Mouse (Mus musculus) ES-E14 (cell line): ENCODE data around the gene Dnah8. TPM values are rescaled to one million over a fixed set of nuclear protein-coding genes. Genes with fewer than 3 reads are reported as not detected.

Experiments used
- DNase-seq: peaks from one replicate; pipeline ENCODE4 v3.0.0-alpha.2; 2013; ENCODE audit warnings: low read depth, low spot score
- H3K27ac ChIP-seq: 2 replicates; pipeline ENCODE4 v1.5.1; 2012; ENCODE audit warnings: low read depth, mild to moderate bottlenecking, low read length, moderate library complexity, mixed read lengths; ENCODE audit not compliant: poor library complexity, insufficient read depth, severe bottlenecking
- H3K36me3 ChIP-seq: 2 replicates; pipeline ENCODE4 v1.6.1; 2012; ENCODE audit warnings: mild to moderate bottlenecking, low read length, moderate library complexity, mixed read lengths; ENCODE audit not compliant: control insufficient read depth, poor library complexity, insufficient read depth, severe bottlenecking
- H3K4me1 ChIP-seq, 2 experiments: fragments of 150-350 bp in 1 of 2; sonication (generic) in 1 of 2; 2 replicates each; pipeline ENCODE4 v1.6.1; 2012; ENCODE audit warnings: low read length in 2 of 2, mild to moderate bottlenecking in 1 of 2, mixed read lengths in 1 of 2; ENCODE audit not compliant: control insufficient read depth in 2 of 2, insufficient read depth in 2 of 2, poor library complexity in 1 of 2
- H3K4me3 ChIP-seq, 2 experiments: fragments of 150-350 bp in 1 of 2; sonication (generic) in 1 of 2; 2 replicates each; pipeline ENCODE4 v1.5.1; 2012; ENCODE audit warnings: low read length in 2 of 2, low read depth in 1 of 2, mild to moderate bottlenecking in 1 of 2, mixed read lengths in 1 of 2; ENCODE audit not compliant: insufficient read depth in 1 of 2, poor library complexity in 1 of 2, severe bottlenecking in 1 of 2
- H3K9ac ChIP-seq: 2 replicates; pipeline ENCODE4 v1.6.1; 2012; ENCODE audit warnings: low read depth, mild to moderate bottlenecking, low read length, mixed read lengths; ENCODE audit not compliant: poor library complexity, insufficient read depth, severe bottlenecking
- H3K9me3 ChIP-seq: fragments of 150-350 bp; sonication (generic); 2 replicates; pipeline ENCODE4 v1.6.1; 2012; ENCODE audit warnings: low read depth, mild to moderate bottlenecking, low read length; ENCODE audit not compliant: control insufficient read depth, insufficient read depth
- CHD2 ChIP-seq: IDR thresholded peaks from 2 replicates; pipeline ENCODE4 v1.6.1; 2014; ENCODE audit warnings: mild to moderate bottlenecking, low read depth, low read length, inconsistent platforms
- HCFC1 ChIP-seq: IDR thresholded peaks from 2 replicates; pipeline ENCODE4 v1.6.1; 2012; ENCODE audit warnings: low read length, inconsistent platforms, borderline replicate concordance; ENCODE audit not compliant: insufficient read depth
- MAFK ChIP-seq: IDR thresholded peaks from 2 replicates; pipeline ENCODE4 v1.6.1; 2014; ENCODE audit warnings: mild to moderate bottlenecking, low read depth, low read length, inconsistent platforms; ENCODE audit not compliant: insufficient read depth
- ZC3H11A ChIP-seq: IDR thresholded peaks from 2 replicates; pipeline ENCODE4 v1.6.1; 2012; ENCODE audit warnings: low read depth, mild to moderate bottlenecking, inconsistent platforms, low read length, borderline replicate concordance
- ZNF384 ChIP-seq: IDR thresholded peaks from 2 replicates; pipeline ENCODE4 v1.6.1; 2012; ENCODE audit warnings: low read depth, low read length, inconsistent platforms
- in situ Hi-C, 2 experiments: fragments of 600-800 bp; cut with MboI; formaldehyde crosslinking; loops; one replicate each; pipeline ENCODE4 v1.15.1; 2025; ENCODE audit warnings: low sequenced_read_pairs in 2 of 2, inconsistent platforms in 1 of 2; ENCODE audit not compliant: unreplicated experiment in 2 of 2
- total RNA-seq: library from RNA; depleted of rRNA; stranded (reverse); fragments of 300-350 nt; gene quantifications from 2 replicates; pipeline ENCODE4 v1.2.3, GENCODE M21; 2012

The Dnah8 gene
- total RNA-seq, 1 experiment = 19.5 TPM

DNA sequence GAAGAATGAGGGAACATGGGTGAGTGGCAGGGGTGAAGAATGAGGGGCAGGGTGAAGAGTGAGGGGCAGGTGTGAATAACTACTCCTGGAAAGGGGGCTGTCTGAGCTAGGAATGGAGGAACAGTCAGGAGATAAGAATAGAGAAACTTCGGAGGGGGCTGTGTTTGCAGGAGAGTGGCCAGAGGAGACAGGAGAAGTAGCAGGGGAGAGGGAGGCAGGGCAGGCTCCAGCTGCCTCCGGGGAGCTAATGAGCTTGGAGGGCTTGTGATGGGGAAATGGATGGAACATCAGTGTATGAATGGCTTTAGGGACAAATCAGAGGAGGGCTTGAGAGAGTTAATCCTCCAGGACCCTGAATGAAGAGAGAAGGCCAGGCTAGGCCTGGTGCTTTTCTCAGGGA, 272.9 kb downstream of the Dnah8 start:
- peaks cover 0 to 16% of the 10 kb centered on the region in 2 experiments; a peak in 2 of 4 replicates for H3K4me1 ChIP-seq
- in situ Hi-C loops = no loop called here
- TF ChIP-seq MAFK = no peak
- H3K9ac ChIP-seq = no peak overlapping the region
- no peaks in the 10 kb centered on the region for H3K9me3 ChIP-seq
- H3K27ac ChIP-seq = no peak overlapping the region
- no peak overlapping the region for H3K4me3 ChIP-seq
- DNase-seq = no peak
- no peaks in the 10 kb centered on the region for H3K36me3 ChIP-seq

DNA sequence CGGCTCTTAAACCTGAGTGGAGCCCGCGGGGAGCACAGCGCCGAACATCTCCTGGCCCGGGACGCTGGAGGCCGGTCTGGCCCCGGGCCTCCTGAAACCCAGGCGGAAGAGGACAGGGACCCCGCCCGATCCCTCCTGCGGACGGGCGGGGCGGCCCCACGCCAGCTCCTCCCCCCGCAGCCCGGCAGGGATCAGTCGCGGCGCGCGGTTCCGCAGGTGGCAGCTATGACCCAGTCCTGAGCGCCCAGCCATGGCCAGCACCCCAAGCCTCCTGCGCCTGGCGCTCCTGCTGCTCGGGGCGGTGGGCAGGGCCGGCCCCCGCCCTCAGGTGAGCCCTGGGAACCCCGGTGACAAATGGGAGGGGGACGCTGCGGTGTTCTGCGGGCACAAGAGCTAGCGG, 277.5 kb downstream of the Dnah8 start, which contains the start of gene Glp1r:
Gene Glp1r, plus strand, starts transcription at position 191 of the 400 bp plus-strand sequence.
- Histone ChIP-seq H3K4me3 (peak within 1 kb of the TSS; percentile 79 to 86), H3K9me3 (no peaks in the 10 kb centered on the region), H3K27ac (no peak within 1 kb of the TSS), H3K9ac (peak within 1 kb of the TSS; percentile 65), H3K36me3 (no peaks in the 10 kb centered on the region), H3K4me1 (peaks cover 0 to 16% of the 10 kb centered on the region in 2 experiments; a peak in 2 of 4 replicates)
- in situ Hi-C loops = no loop called here
- no peak for DNase-seq
- TF ChIP-seq HCFC1 (0 out of 2 replicates have a peak, but pooled peaks have one; percentile 21), MAFK (no peak), ZNF384 (no peak), CHD2 (no peak)

DNA sequence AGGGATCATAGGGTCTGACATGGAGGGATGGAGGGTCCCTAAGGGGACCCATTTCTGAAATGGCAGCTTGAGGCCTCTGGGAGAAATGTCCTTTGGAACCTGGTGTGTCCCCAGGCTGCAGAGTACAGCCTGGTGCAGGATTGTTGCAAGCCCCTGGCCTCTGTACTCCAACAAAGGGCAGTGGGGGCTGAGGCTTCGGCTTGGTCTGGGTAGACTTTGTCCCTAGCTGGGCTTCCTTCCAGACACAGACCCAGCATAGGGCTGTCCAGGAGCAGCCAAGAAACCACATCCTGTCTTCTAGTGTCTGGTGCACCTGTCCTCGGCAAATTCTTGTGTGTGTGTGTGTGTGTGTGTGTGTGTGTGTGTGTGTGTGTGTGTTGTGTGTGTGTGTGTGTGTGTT, 279.9 kb downstream of the Dnah8 start:
- no peaks in the 10 kb centered on the region for H3K36me3 ChIP-seq
- in situ Hi-C loops = no loop called here
- DNase-seq = no peak
- H3K9ac ChIP-seq = no peak overlapping the region
- H3K4me3 ChIP-seq = no peak overlapping the region
- H3K9me3 ChIP-seq = no peaks in the 10 kb centered on the region
- no peak for TF ChIP-seq MAFK
- no peak for TF ChIP-seq ZNF384
- TF ChIP-seq CHD2 = no peak
- TF ChIP-seq ZC3H11A = no peak
- no peak for TF ChIP-seq HCFC1
- peaks cover 0 to 16% of the 10 kb centered on the region in 2 experiments; a peak in 2 of 4 replicates for H3K4me1 ChIP-seq
- H3K27ac ChIP-seq = no peak overlapping the region

DNA sequence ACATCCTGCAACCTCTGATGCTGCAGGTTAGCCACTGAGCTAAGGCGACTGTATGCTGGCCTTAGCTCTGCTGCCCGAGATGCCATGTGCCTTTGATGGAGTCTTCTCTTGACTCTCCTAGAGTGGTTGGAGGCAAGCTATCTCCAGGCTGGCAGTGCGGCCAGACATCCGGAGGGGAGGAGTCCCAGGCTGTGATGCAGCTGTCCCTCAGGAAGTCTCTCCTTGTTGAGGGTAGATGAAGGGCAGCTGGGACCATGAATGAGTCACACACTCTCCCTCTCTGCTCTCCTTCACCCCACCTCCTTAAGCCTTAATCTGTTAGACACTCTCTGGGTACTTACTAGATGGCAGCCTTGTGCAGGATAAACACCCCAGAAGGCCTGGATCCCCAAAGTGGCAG, 283.4 kb downstream of the Dnah8 start:
- Histone ChIP-seq H3K4me3 (no peak overlapping the region), H3K27ac (no peak overlapping the region), H3K4me1 (no peaks in the 10 kb centered on the region), H3K9ac (no peak overlapping the region), H3K36me3 (no peaks in the 10 kb centered on the region; the same call in 1 of the 2 replicates), H3K9me3 (no peaks in the 10 kb centered on the region)
- no peak for DNase-seq
- in situ Hi-C loops = no loop called here
- TF ChIP-seq CHD2 (no peak), ZNF384 (no peak), HCFC1 (no peak), ZC3H11A (no peak)
